Mouse (Mus musculus): ENCODE data around the gene Polr2i. TPM values are rescaled to one million over a fixed set of nuclear protein-coding genes. Genes with fewer than 3 reads are reported as not detected.
"Not testable (repeated sequence)": the region's sequence is repeated elsewhere in the genome, so short reads cannot be mapped to it uniquely, and the experiment has no call there.

The Polr2i gene
- polyA plus RNA-seq, 1 experiment = 140 TPM

DNA sequence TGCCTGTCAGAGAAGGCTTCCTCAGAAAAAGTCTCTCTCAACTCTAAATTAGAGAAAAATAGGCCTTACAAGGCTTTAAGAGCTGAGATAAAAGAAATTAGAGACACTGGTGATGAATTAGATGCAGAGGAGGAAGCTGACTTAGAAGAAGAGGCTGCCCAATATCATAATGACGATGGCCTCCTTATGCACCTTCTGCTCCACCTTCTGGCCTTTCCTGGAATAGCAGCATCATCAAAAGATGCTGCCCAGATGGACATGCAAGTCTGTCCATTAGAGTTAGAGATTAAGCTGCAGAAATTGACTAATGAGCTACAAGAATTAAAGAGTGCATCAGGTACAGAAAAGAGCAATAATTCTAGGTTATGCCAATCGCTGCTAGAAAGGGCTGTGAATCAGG is 26.4 kb upstream of the Polr2i start:
- DNase-seq (ENCODE audit: low spot score) = no peak

DNA sequence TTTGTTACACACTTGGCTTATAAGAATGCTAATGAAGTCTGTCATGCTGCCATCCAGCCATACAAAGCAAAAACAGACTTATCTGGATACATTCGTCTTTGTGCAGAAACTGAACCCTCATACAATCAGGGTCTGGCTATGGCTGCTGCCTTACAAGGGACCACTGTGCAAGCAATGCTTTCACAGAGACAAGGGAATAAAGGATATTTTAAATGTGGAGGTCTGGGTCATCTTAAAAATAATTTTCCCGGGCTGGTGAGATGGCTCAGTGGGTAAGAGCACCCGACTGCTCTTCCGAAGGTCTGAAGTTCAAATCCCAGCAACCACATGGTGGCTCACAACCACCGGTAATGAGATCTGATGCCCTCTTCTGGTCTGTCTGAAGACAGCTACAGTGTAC is 25.4 kb upstream of the Polr2i start:
- not testable (repeated sequence) for DNase-seq (ENCODE audit: low spot score)

GRCm38 (mm10) chr7:30211025-30211424 is 20.7 kb upstream of the Polr2i start:
- DNase-seq (ENCODE audit: low spot score) = no peak

GRCm38 (mm10) chr7:30213881-30214280 is 17.9 kb upstream of the Polr2i start:
- DNase-seq (ENCODE audit: low spot score) = no peak

GRCm38 (mm10) chr7:30215875-30216274 is 15.9 kb upstream of the Polr2i start:
- DNase-seq (ENCODE audit: low spot score) = no peak

DNA sequence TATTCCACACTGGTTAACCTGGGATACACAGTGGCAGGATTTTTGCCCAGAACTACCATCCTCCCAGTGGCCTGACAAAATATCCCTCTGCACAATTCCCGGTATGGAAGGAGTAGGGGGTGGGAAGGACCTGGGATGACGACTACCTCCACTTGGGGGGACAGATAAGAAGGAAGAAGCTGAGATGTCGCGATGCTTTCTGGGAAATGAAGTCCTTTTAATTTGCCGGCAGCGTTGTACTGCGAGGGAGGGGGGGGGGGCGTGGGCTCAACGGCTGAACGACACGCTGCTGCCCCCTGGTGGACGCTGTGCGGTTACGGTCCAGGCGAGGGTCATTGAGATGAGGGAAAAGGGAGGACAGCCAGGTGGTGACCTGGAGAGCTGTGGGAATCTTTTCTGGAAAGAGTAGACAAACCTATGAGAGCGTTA is 15.0 kb upstream of the Polr2i start:
- DNase-seq (ENCODE audit: low spot score) = no peak

GRCm38 (mm10) chr7:30217277-30217676 is 14.5 kb upstream of the Polr2i start:
- DNase-seq (ENCODE audit: low spot score) = no peak

DNA sequence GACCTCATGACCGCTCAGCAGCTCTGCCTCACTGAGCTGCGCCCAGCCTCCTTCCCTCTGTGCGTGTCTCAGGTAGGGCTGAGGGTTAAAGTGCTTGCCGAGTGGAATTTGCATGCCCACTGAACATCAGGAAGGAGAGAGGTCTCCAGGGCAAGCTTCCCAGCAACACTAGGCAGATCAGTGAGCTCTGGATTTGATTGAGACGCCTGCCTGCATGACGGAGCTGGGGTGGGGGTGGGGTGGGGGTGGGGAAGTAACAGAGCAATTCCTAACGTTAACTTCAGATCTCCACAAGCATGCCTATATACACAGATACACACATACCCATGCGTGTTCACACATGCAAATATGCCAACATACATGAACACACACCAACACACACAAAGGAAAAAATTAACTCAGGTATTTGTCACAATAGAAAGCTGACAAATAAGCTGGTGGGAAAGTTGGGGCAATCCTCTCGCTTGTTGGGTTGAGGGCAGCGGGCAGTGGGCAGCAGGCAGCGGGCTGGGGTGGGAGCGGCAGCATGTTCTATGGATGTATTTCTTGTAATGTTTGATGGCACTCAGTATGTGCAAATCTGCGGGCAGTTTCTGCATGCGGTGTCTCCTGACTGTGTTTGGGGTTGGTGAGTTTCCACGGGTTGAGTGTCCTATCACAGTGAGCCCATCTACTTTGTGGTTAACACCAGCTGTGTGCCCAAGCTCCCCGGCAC is 12.3 kb upstream of the Polr2i start:
- no peak for DNase-seq (ENCODE audit: low spot score)

GRCm38 (mm10) chr7:30220008-30220356 is 11.8 kb upstream of the Polr2i start:
- no peak for DNase-seq (ENCODE audit: low spot score)

- no peak for DNase-seq (ENCODE audit: low spot score)
Measured at GRCm38 (mm10) chr7:30221433-30221832, 10.3 kb upstream of the Polr2i start.

- DNase-seq (ENCODE audit: low spot score) = no peak
Measured at GRCm38 (mm10) chr7:30222205-30222604, 9.5 kb upstream of the Polr2i start.

DNA sequence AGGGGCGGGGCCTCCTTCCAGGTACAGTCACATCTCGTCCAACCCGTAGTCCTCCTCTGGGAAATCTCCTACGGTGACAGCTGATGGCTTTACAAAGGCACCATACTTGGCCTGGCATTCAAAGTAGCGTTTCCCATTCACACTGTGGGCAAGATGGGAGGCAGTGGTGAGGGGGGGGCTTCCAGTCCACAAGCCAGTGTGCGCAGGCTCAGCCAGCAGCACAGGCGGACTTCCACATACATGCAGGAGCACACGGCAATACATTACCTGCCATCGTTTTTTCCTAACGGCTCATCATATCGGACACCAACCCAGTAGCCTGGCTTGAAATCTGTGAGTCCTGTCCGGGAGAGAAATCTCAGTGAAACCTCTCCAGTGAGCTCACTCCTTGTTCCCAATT is 7.5 kb upstream of the Polr2i start:
- no peak for DNase-seq (ENCODE audit: low spot score)

DNA sequence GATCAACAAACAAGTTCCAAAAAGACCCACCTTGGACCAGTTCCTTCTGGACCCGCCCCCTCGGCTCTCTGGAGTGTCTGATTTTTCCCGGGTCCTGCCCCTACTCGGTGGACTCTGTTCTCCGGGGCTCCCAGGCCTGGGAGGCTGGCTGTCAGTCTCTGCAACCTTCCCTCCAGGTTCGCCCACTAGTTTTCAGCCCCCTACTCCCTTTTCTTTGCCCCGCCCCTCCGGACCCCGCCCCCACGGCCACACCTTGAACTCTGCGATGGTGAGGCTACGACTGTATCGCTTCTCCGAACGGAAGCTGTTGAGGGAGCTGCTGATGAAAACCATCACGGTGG is 450 bp upstream of the Polr2i start:
- DNase-seq (ENCODE audit: low spot score) = no peak

GRCm38 (mm10) chr7:30232631-30233148 is 942 bp downstream of the Polr2i start:
- DNase-seq (ENCODE audit: low spot score) = no peak

GRCm38 (mm10) chr7:30233387-30233786 is 1.6 kb downstream of the Polr2i start:
- DNase-seq (ENCODE audit: low spot score) = no peak

- DNase-seq (ENCODE audit: low spot score) = no peak
Measured at GRCm38 (mm10) chr7:30234276-30234858, 2.6 kb downstream of the Polr2i start.

- no peak for DNase-seq (ENCODE audit: low spot score)
Measured at GRCm38 (mm10) chr7:30235091-30235490, 3.3 kb downstream of the Polr2i start.

- DNase-seq (ENCODE audit: low spot score) = no peak
Measured at GRCm38 (mm10) chr7:30235625-30236024, 3.9 kb downstream of the Polr2i start, which contains the start of gene Ovol3. Ovol3 (minus strand) TSS chr7:30235725.

GRCm38 (mm10) chr7:30237374-30237773 is 5.6 kb downstream of the Polr2i start:
- not testable (repeated sequence) for DNase-seq (ENCODE audit: low spot score)

DNA sequence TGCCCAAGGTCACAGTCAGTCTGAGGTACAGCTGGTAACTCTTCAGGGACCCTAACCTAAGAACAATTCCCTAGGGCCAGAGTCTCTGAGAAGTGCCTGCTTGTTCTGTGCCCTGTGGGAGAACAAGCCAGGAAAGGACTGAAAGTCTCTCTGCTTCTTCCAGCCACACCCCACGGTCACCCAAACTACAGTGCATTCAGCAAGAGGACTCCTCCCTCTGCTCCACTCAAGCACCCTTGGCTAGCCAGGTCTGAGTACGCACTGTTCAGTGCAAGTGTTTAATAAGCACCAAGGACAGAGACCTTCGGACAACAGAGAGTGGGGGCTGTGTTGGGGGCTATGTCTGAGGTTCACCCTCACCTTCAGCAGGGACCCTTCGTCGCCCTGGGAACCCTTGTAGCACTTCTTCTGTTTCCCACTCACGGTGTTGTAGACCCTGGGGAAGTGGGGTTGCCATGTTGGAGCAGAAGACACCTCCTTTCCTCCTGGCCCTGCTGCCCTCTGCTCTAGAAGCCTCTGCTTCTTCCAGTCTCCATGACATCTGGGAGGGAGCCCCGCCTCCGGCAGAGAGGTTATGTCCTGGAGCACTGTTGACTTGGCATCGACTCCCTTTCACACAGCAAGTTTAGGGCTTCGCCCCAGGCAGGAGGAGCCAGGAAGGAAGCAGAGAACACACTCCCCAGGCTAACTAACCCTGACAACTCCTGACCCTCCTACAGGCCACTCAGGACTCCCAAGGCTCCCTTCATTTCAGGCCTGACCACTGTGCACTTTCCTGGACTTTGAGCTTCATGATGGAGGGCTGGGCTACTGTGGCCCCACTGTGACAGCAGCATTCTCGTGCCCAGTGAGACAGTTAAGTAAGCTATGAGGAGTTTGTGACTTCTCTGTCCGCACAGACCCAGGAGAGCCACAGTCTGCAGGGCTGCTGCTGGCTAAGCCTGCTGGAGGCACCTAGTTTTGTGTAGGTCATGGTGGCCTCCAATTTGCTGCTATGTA is 20.5 kb downstream of the Polr2i start:
- DNase-seq (ENCODE audit: low spot score) = no peak

GRCm38 (mm10) chr7:30265041-30265440 is 33.3 kb downstream of the Polr2i start:
- DNase-seq (ENCODE audit: low spot score) = no peak

DNA sequence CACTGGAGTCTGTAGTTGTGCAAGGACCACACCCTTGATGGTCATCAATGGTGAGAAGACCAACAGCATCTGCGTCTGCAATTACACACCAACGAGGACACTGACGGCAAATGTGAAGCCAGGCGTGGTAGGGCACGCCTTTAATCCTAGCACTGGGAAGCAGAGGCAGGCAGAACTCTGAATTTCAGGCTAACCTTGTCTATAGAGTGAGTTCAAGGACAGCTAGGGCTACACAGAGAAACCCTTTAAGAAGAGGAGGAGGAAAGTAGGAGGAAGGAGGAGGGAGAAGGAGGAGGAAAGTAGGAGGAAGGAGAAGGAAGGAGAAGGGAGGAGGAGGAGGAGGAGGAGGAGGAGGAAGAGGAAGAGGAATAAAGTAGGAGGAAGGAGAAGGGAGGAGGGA is 33.8 kb downstream of the Polr2i start:
- no peak for DNase-seq (ENCODE audit: low spot score)
